Mouse (Mus musculus) monocyte, adult 2 months (primary cell): ENCODE measurements around the gene Rela.
"Not testable (repeated sequence)": the region's sequence is repeated elsewhere in the genome, so short reads cannot be mapped to it uniquely, and the experiment has no call there.

ENCODE experiments used
- DNase-seq, 2 experiments: peaks; one replicate each; pipeline ENCODE4 v3.0.0; 2022; ENCODE audit warnings: low spot score in 2 of 2, low read depth in 1 of 2

The Rela gene

GRCm38 (mm10) chr19:5664669-5665257 is 27.5 kb downstream of the Rela start:
- no peak for DNase-seq

GRCm38 (mm10) chr19:5665465-5665864 is 28.2 kb downstream of the Rela start:
- no peak for DNase-seq

- no peak for DNase-seq
Measured at GRCm38 (mm10) chr19:5666386-5666785, 29.1 kb downstream of the Rela start.

GRCm38 (mm10) chr19:5668372-5668771 is 31.1 kb downstream of the Rela start:
- no peak for DNase-seq

GRCm38 (mm10) chr19:5680432-5680831 is 43.1 kb downstream of the Rela start:
- DNase-seq, result no peak

GRCm38 (mm10) chr19:5684236-5684635 is 47.0 kb downstream of the Rela start:
- DNase-seq, result no peak

GRCm38 (mm10) chr19:5684985-5685384 is 47.7 kb downstream of the Rela start:
- no peak for DNase-seq

- no peak for DNase-seq
Measured at GRCm38 (mm10) chr19:5685431-5685830, 48.1 kb downstream of the Rela start.

GRCm38 (mm10) chr19:5685861-5686260 is 48.6 kb downstream of the Rela start:
- no peak for DNase-seq

- DNase-seq, result no peak
Measured at GRCm38 (mm10) chr19:5686437-5686836, 49.2 kb downstream of the Rela start.

- DNase-seq, result not testable (repeated sequence)
Measured at GRCm38 (mm10) chr19:5686954-5687353, 49.7 kb downstream of the Rela start.

GRCm38 (mm10) chr19:5687738-5688137 is 50.5 kb downstream of the Rela start:
- no peak for DNase-seq

GRCm38 (mm10) chr19:5688200-5689087 is 51.2 kb downstream of the Rela start, which contains the start of the genes Map3k11 and Pcnx3:
Gene Map3k11 (plus strand): TSS chr19:5688742.
Gene Pcnx3 (minus strand): TSS chr19:5688908.
- DNase-seq, result peak; percentile 93 to 94

GRCm38 (mm10) chr19:5689088-5689428 is 51.8 kb downstream of the Rela start:
- DNase-seq, result no peak

GRCm38 (mm10) chr19:5689565-5690342 is 52.5 kb downstream of the Rela start:
- DNase-seq, result peak; percentile 71 to 81

- no peak for DNase-seq
Measured at GRCm38 (mm10) chr19:5690343-5690735, 53.1 kb downstream of the Rela start.

- no peak for DNase-seq
Measured at GRCm38 (mm10) chr19:5691601-5692000, 54.3 kb downstream of the Rela start.

GRCm38 (mm10) chr19:5692086-5692912 is 55.0 kb downstream of the Rela start:
- DNase-seq, result peak in 1 of 2 experiments; percentile 37

- no peak for DNase-seq
Measured at GRCm38 (mm10) chr19:5692913-5693396, 55.7 kb downstream of the Rela start.

- DNase-seq, result no peak
Measured at GRCm38 (mm10) chr19:5693801-5694200, 56.5 kb downstream of the Rela start.
